Mouse (Mus musculus) heart, adult 2 months (tissue): ENCODE data around the gene Cfap298.

ENCODE experiments used
- CTCF ChIP-seq: fragments of 200-600 bp; IDR thresholded peaks from 2 replicates; pipeline ENCODE4 v1.8.1; 2022; ENCODE audit warnings: antibody characterized with exemption, mild to moderate bottlenecking, moderate library complexity
- EP300 ChIP-seq: fragments of 200-500 bp; IDR thresholded peaks from 2 replicates; pipeline ENCODE4 v1.6.1; 2011; ENCODE audit warnings: low read depth, low read length, control low read depth; ENCODE audit not compliant: insufficient read depth
- POLR2A ChIP-seq: fragments of 200-500 bp; IDR thresholded peaks from 2 replicates; pipeline ENCODE4 v1.6.1; 2011; ENCODE audit warnings: mild to moderate bottlenecking, low read depth, low read length, control low read depth; ENCODE audit not compliant: insufficient read depth

GRCm38 (mm10) chr16:90955494-90955893 is 20.6 kb upstream of the Cfap298 start:
- TF ChIP-seq POLR2A (no peak), CTCF (no peak), EP300 (no peak)
